Mouse (Mus musculus): ENCODE results near the gene Sfn. TPM values are rescaled to one million over a fixed set of nuclear protein-coding genes. Genes with fewer than 3 reads are reported as not detected.
A peak's percentile ranks its signal among the peaks of the same experiment; 100 is the strongest.
"Not testable (repeated sequence)": the region's sequence is repeated elsewhere in the genome, so short reads cannot be mapped to it uniquely, and the experiment has no call there.

Sfn gene
- total RNA-seq (2021): 1 to 10 TPM; 1.4 to 1.9 TPM
- long read RNA-seq, experiment 1: 0 reads
- long read RNA-seq, experiment 2: 0 reads

DNA sequence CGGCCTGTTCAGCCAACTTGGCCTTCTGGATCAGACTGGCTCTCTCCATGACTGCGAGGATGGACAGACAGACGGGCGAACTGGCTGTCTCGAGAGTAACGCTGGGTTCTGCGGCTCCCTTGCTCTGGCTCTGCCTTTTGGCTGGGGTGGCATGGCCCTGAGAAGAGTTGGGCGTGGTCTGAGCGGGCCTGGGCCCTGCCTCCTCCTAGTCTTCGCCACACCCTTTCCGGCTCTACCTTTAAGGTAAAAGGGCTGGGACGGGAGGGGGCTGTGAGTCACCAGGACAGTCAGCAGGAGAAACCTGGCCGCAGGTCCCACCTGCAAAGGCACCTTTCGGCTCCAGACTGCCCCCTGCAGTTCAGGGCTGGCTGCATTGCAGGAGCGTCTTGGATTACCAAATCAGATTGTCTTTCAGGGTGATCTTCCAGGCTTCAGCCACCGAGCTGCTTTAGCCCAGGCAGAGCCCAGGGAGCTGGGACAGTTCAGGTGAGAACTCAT lies at the start of gene Sfn:
Gene Sfn (minus strand): TSS at position 448 of the 498 bp plus-strand sequence.
- peak; percentile 31 to 50 for DNase-seq (ENCODE audit: low spot score in 2 of 2)

DNA sequence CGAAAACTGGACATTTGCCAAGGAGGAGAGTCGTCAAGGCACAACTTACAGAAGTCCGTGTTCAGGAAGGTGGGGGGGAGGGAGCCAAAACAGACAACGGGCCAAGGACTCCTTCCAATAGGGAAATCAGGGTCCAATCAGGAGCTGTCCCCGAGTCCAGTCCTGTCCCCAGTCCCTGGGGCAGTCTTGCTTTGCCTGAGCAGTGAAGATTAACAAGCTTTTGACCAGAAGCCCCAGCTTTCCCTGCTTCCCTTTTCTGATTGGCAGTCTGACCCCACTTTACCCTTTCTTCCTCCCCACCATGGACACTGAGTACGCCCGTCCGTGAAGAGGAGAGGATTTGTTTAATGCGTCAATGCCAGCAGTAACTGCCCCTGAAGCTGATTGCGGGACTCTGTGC lies 49.5 kb upstream of the Sfn start:
- no peak for DNase-seq (ENCODE audit: low spot score in 2 of 2)

DNA sequence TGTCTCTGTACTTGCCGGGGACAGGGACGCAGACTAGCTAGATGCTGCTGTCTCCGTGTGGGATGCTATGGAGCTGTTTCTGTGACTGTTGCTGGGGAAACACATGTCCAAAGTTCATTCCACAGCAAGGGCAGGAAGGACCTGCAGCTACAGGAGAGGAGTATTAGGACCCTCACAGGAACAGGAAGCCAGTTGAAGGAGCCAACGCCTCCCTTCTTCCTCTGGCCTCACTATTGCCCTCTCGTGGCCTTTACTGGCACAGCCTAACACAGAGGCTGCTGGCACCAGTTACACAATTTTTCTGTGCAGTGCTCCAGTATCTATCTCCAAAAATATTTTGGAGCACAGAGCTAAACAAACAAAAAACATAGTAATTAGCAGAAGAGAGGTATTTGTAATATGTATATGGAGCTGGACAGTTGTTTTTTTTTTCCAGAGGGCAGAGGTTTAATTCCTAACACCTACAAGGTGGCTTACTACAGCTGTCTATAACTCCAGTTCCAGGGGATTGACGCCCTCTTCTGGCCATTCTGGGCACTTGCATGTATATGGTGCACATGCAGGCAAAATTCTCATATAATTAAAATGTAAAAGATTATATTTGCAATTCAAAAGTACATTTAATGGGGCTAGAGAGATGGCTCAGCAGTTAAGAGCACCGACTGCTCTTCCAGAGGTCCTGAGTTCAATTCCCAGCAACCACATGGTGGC lies 48.2 kb upstream of the Sfn start, which contains the start of gene Zdhhc18:
Gene Zdhhc18 (minus strand): TSS at position 166 of the 711 bp plus-strand sequence.
- DNase-seq (ENCODE audit: low spot score in 2 of 2): peak; percentile 71 to 82

DNA sequence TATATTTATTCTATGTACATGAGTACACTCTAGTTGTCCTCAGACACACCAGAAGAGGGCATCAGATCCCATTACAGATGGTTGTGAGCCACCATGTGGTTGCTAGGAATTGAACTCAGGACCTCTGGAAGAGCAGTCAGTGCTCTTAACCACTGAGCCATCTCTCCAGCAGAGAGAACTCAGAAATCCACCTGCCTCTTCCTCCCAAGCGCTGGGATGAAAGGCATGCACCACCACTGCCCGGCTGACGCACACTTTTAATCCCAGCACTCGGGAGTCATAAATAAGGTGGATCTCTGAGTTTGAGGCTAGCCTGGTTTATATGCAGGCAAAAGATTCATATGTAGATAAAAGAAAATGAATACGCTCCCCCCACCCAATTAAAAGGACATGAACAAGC lies 47.5 kb upstream of the Sfn start:
- DNase-seq (ENCODE audit: low spot score in 2 of 2): not testable (repeated sequence)

DNA sequence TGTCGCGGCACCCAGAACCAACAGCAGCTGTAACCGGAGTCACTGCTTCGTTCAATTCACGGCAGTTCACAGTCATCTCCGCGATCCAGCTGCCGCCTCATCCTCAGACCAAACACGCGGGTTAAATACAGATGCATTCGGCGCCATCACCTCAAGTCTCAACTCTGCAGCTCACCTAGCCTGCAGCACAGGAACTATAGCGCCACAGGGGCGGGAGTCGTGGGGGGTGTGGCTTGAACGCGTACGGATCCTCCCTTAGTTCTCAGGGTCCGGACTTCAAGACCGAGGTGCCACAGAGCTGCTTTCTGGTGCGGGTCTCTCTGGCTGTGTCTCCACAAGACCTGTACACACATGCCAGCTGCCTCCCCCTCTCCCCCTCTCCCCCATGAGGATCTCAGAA lies 43.7 kb upstream of the Sfn start:
- no peak for DNase-seq (ENCODE audit: low spot score in 2 of 2)

DNA sequence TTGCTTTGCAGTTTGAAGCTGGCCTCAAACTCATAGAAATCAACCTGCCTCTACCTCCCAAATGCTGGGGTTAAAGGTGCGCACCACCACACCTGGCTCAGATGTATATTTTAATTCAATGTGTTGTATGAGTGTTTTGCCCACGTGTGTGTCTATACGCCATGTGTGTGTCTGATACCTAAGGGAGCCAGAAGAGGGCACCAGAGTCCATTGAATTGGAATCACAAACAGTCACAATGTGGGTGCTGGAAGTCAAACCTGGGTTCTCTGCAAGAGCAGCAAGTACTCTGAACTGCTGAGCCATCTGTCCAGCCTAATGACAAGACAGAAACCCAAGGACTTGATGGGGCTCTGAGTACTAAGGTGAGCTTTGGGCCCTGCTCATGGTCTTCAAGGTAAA lies 43.2 kb upstream of the Sfn start:
- no peak for DNase-seq (ENCODE audit: low spot score in 2 of 2)

DNA sequence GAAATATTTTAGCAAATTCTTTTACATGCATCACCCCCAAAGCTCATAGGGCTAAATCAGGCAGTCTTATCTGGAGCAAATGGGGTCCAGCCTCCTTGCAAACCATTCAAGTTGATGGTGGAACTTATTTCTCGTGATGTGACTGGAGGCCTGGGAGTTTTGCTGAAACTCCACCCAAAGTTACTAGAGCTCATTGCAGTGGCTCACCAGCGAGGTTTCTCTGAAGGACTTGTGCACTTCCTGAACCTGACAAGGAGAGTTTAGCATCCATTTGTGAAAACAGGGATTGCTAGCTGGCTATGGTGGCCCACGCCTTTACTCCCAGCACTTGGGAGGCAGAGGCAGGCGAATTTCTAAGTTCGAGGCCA lies 32.1 kb upstream of the Sfn start:
- no peak for DNase-seq (ENCODE audit: low spot score in 2 of 2)

DNA sequence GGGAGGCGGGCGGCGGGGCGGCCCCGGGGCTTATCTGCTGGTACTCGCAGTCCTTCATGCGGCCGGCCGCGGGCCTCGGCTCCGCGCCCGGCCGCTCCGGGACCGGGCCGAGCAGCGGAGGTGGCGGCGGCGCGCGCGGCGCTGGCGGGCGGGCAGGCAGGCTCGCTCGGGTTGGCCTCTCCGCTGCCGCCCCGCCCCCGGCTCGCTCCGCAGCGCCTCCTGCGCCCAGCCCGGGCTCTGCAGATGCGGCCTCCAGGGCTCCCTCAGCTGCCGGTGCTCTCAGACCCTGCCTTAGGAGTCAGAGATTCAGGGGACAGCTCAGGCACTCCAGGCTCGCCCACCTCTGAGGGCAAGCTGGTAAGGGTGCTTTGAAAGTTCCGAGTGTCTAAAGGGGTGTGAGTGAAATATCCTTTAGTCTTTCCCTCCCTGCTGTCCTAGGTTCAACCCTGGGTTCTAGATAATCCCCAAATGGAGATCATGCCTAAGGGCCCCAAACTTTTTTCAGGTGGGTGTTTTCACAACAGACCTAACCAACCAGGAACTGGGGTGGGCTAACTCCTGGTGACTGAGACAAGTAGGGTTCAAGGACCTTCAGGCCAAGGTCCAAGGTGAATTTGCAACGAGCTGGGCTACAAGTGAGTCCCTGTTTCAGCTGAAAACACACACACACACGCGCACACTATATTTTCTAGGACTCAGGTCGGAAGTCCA lies 31.5 kb upstream of the Sfn start:
- peak; percentile 94 to 95 for DNase-seq (ENCODE audit: low spot score in 2 of 2)

DNA sequence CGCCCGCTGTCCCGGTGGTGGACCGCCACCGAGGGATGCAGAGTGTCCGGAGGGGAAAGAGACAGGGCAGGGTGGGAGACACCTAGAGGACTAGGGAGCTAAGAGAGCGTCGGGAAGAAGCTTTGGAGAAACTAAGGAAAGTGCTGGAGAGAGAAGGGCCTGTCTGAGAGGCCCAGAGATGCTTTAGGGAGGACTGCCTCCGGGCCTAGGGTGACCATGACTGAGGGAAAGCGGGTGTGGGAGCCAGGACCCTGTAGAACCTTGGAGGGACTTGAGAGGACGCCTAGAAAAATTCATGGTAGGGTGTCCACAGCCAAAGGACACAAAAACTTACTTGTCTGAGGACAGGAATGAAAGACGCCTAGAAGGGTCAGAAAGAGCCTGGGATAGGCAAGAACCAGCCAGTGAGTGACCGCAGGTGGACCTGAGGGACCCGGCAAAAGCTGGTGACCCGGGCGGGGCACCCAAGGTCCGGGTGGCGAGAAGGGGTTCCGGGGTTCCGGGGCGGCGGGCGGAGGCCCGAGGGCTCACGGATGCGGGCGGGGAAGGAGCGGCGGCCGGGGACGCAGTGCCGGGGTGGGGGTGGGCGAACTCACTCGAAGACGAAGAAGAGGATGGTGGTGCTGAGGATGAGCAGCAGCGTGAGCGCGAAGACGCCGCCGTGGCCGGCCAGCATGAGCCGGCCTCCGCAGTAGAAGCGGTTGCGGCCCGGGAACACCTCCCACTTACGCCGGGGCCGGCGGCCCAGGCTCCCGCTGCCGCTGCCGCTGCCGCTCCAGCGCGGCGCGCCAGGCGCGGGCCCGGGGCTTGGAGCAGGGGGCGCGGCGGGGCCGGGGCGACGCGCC lies 30.7 kb upstream of the Sfn start:
- DNase-seq (ENCODE audit: low spot score in 2 of 2): peak in 1 of 2 experiments; percentile 57

DNA sequence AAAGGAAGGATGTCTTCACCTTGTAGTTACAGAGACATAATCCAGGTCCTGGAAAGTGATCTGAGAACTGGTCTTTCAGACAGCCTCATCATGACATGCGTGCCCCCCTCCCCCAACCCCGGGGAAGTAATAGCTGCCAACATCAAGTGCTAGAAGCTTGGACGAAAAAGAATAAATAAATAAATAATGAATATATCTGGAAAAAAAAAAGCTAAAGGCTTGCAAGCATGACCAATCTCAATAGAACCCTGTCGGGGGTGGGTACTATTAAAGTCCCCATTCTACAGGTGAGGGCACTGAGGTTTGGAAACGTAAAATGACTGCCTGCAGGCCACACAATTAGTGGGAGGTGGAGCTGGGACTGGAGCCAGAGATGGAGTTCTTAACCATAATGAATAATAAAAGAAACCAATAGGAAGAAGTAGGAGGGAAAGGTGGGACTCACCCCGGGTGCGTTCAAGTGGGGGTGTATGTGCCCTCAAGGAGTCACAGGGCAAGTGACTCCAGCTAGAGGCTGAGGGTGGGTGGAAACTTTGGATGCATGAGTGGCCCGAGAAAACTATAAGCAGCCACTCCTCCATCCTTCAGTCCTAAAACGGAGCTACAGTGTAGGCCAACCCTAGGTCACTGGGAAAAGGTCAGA lies 29.9 kb upstream of the Sfn start:
- no peak for DNase-seq (ENCODE audit: low spot score in 2 of 2)

DNA sequence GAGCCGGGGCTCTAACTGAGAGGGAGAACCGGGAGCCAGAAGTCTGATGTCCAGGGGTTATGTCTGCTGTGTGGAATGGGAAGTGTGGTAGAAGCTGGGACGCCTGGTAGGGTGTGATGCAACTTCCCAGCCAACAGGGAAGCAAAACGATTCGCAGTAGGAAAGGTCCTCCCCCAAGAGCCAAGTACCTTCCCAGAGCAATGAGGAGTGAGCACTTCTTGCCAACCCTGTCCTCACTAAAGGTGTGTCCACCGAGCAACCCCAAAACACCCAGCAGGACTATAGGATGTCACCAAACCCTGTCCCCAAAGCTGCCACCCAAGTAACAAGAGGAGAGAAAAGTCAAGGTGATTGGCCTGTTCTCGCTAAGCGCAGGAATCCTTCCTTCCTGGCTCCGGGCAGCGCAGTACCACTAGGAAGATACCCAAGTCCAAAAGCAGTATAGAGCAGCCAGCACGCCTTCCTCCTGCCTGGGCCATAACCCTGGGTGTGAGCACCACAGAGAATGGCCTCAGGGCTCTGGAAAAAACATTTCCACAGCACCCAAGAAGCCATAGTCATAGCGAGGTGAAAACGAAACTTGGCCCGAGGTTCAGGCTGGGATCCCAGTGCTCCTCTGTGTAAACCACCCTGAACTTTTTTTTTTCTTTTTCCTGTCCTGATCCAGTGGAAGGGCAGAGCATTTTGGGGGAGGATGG lies 29.3 kb upstream of the Sfn start:
- DNase-seq (ENCODE audit: low spot score in 2 of 2): no peak

DNA sequence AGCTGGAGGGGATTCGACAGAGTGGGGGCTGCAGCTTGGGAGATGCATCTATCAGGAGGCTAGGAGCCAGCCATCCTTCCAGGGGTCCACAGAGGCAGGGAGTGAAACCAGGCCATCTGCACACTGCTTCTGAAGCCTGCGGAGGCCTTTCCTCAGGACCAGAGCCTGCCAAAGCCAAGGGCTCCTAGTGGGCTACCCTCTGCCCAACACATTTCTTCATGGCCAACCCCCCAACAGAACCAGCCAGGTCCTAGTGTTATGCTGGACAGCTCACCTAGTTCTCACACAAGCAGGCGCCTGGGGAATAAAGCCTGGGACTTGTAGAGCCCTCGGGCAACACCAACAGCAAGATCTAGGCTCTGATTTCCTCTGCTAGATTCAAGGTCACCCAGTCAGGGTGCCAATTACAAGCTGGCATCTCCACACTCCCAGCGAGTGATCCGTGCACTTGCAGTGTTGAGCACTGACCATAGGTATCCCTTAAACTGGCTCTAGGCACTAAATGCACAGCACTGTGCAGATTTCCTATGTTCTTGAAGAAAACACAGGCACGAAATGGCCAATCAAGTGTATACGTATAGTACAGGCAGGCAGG lies 28.5 kb upstream of the Sfn start:
- no peak for DNase-seq (ENCODE audit: low spot score in 2 of 2)

DNA sequence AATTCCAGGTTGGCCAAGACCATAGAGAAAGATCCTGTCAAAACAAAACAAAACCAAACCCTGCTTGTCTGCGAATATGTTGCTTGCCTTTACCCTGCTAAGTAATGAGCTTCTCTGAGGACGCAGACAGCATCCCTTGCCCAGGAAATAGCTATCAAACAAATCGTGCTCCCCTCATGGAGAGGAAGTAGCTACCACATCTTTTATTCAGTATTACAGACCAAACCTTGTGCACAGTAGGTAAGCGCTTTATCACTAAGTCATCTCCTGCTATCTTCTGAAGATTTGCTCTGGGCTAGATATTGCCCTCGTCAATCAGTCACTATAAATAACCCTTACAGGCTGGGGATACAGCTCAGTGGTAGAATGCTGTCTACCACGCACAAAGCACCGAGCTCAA lies 27.2 kb upstream of the Sfn start:
- DNase-seq (ENCODE audit: low spot score in 2 of 2): no peak

DNA sequence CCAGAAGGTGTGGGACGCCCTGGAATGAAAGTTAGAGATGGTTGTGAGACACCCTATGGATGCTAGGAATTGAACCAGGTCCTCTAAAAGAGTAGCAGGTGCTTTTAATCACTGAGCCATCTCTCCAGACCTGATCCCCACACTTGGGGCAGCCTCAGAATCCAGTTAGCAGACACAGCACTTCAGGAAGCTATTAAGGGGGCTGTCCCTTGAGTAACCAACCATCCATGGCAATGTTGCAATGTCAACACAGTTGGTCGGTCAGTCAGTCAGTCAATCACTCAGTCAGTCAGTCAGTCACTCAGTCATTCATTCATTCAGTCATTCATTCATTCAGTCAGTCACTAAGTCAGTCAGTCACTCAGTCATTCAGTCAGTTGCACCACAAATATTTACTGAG lies 26.5 kb upstream of the Sfn start:
- DNase-seq (ENCODE audit: low spot score in 2 of 2): no peak

DNA sequence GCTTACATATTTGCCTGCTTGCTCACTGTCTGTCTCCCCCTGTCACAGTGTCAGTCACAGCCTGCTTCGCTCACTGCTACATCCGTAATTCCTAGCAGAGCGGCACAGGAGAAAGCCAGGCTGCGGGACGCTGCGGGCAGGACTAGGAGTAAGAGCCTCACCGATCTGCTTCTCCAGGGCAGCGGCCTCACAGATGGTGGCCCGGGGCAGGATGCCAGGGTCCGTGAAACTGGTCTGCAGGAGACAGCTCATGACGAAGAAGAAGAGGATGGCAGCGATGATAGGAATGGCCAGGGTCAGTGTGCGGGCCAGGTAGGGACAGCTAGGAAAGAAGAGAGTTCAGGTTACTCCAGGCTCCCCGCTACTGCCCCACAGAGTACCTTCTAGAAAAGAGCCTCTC lies 25.1 kb upstream of the Sfn start:
- no peak for DNase-seq (ENCODE audit: low spot score in 2 of 2)

DNA sequence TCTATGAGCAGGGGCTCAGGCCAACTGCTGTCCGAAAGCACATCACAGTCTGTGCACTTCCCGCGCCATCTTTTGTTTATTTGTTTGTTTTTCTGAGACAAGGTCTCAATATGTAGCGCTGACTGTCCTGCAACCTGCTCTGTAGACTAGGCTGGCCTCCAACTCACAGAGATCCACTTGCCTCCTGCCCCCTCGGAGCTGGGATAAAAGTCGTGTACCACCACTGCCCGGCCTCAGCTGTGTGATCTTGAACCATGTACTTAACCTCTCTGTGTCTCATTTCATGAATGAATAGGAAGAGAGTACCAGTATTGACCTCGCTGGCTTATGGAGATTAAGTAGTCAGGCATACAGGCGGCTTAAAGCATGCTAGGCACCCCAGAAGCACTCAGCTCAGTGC lies 24.7 kb upstream of the Sfn start:
- no peak for DNase-seq (ENCODE audit: low spot score in 2 of 2)

DNA sequence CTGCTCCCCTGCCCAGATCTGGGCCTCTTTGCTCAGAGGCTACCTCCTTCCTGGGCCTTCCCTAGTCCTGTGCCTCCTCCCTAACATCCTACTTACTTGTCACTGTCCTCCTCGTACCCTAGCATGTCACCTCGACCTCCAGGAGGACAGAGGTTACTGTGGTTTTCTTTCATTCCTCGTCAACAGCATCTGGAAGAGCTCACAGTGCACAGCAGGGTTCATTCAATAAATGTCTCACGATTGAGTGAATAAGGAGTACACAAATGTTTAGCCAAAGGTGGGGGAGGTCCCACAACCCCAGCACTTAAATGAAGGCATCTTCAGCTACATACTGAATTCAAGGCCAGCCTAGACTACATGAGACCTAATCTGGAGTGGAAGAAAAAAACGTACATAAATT lies 24.3 kb upstream of the Sfn start:
- DNase-seq (ENCODE audit: low spot score in 2 of 2): no peak

DNA sequence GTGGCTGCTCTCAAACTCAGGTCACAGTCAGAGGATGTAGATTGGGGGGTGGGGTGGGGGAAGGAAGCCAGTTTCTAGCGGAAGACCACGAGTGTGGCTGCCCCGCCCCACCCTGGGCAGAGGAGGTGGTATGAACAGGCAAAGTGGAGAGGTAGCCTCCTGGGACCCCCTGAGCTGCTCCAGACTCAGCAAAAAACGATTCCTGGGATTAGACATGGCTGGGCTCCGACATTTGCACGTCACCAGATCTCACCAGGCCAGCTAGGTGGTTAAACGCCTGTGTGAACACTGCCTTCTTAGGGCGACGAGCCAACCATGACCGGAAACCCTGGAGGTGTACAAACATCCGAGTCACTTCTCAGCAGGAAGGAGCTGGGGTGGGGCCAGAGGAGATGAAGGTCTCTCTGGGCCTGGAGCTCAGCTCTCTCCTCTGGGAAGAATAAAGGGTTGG lies 23.7 kb upstream of the Sfn start:
- no peak for DNase-seq (ENCODE audit: low spot score in 2 of 2)

DNA sequence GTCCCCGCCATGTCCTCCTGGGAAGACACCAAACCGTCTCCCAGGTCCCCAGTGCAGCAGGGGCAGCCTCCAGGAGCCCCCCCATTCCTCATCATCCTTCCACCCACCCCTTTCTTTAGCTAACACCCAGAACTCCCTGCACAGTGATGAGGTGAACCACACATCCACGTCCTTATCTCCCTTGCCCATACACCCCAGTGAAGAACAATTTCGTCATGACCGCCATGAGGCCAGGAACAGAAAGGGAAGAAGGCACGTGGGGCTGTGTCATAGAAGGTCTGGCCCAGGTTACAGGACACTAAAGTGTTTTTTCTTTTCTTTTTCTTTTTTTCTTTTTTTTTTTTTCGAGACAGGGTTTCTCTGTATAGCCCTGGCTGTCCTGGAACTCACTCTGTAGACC lies 22.9 kb upstream of the Sfn start:
- DNase-seq (ENCODE audit: low spot score in 2 of 2): no peak

DNA sequence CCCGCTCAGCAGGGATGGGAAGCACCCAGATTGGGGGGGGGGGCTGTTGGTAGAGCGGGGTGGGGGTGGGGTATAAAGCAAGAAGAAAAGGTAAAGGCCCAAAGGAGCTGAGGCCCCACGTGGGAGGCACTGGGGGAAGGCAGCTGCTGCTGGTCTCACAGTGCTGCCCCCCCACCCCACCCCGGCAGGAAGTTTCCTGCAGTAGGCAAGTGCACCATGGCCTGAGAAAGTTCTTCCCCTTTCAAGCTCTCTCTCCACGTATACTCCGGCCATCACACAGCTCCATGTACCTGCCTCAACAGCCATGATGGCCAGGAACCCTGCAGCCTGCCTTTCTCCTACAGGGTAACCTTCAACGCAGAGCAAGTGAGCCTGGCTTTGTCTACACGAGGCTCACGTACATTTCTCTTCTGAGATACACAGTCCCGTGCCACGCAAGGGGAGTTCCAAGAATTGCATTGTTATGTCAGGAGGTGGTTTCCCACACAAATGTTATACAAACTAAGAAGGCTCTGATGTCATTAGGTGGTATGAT lies 20.3 kb upstream of the Sfn start:
- DNase-seq (ENCODE audit: low spot score in 2 of 2): no peak

Data from adrenal gland, adult 18-20 months (tissue).